Mouse (Mus musculus) hindbrain, embryonic 11.5 days (tissue): Measurements from ENCODE around the gene Zfp639. TPM values are rescaled to one million over a fixed set of nuclear protein-coding genes. Genes with fewer than 3 reads are reported as not detected.

Experiments
- ATAC-seq: fragments of 200-750 bp; cut with Nextera tagmentation; 2 replicates; pipeline ENCODE4 v1.8.0; 2017; ENCODE audit warnings: mild to moderate bottlenecking, moderate TSS enrichment, moderate library complexity; ENCODE audit not compliant: low FRiP score
- DNase-seq: peaks from one replicate; pipeline ENCODE4 v3.0.0-alpha.2; 2015; ENCODE audit warnings: low spot score
- H3K27ac ChIP-seq: fragments of 300-500 bp; sonication (generic); 2 replicates; pipeline ENCODE4 v1.5.1; 2014; ENCODE audit warnings: mild to moderate bottlenecking, low read depth, low read length
- H3K27me3 ChIP-seq: fragments of 300-500 bp; sonication (generic); 2 replicates; pipeline ENCODE4 v1.6.1; 2014; ENCODE audit warnings: mild to moderate bottlenecking, low read length, moderate library complexity, mixed read lengths; ENCODE audit not compliant: control insufficient read depth, insufficient read depth
- H3K36me3 ChIP-seq: fragments of 300-500 bp; sonication (generic); 2 replicates; pipeline ENCODE4 v1.6.1; 2014; ENCODE audit warnings: mild to moderate bottlenecking, low read length, moderate library complexity, mixed read lengths; ENCODE audit not compliant: control insufficient read depth, insufficient read depth
- H3K4me1 ChIP-seq: fragments of 300-500 bp; sonication (generic); replicated peaks from 2 replicates; pipeline ENCODE4 v1.6.1; 2014; ENCODE audit warnings: low read length, mixed read lengths; ENCODE audit not compliant: control insufficient read depth, insufficient read depth
- H3K4me2 ChIP-seq: fragments of 300-500 bp; sonication (generic); replicated peaks from 2 replicates; pipeline ENCODE4 v1.6.1; 2014; ENCODE audit warnings: mild to moderate bottlenecking, low read depth, low read length
- H3K4me3 ChIP-seq: fragments of 300-500 bp; sonication (generic); 2 replicates; pipeline ENCODE4 v1.5.1; 2014; ENCODE audit warnings: low read depth, low read length
- H3K9ac ChIP-seq: fragments of 300-500 bp; sonication (generic); 2 replicates; pipeline ENCODE4 v1.6.1; 2014; ENCODE audit warnings: low read depth, low read length
- H3K9me3 ChIP-seq: fragments of 300-500 bp; sonication (generic); 2 replicates; pipeline ENCODE4 v1.6.1; 2016; ENCODE audit warnings: low read length; ENCODE audit not compliant: control insufficient read depth
- WGBS: fragments of 180-500 bp; shearing (Covaris S2); extraction: QIAGEN DNeasy Blood & Tissue Kit; methylation state at CpG from one replicate; pipeline ENCODE4 v1.1.7; 2014; 5-methylcytosine and 5-hydroxymethylcytosine counted together
- polyA plus RNA-seq: library from polyadenylated mRNA; unstranded; fragments of >200 nt; fragmentation: Nextera tagmentation; extraction: Ambion mirVana; gene quantifications from 2 replicates; pipeline ENCODE4 v1.2.1, GENCODE M21; 2014

Gene Zfp639
- polyA plus RNA-seq, 1 experiment from 2014 or later: 48.0 TPM

- no peak for ATAC-seq
- 95% methylated on average over 1 of the region's 1 CpGs for WGBS
Observed at GRCm38 (mm10) chr3:32553061-32553460, 43.0 kb downstream of the Zfp639 start.

DNA sequence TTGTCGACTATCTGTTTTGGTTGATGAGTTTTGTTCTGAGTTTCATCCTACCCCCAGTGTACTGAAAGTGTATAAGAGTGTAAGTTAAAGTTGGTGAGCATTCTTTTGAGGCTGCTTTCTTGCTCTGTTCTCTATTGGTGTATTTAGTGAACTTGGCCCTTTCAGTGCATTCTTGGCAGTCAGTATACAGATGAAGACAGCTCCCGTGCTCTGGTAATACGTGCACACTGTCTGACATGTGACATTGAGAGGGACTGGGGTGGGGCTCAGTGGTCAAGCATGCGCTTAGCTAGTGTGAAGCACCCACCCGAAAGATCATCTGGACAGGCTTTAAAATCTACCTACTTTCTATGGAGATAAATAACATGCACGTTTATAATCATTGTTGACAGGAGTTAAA lies 53.3 kb downstream of the Zfp639 start:
- DNase-seq (no peak), ATAC-seq (no peak)
- no peaks in the 10 kb centered on the region for H3K9me3 ChIP-seq
- H3K27ac ChIP-seq: no peak overlapping the region
- H3K36me3 ChIP-seq: peaks cover 4% of the 10 kb centered on the region; the same call in 1 of the 2 replicates
- no peak overlapping the region for H3K4me2 ChIP-seq
- H3K27me3 ChIP-seq: no peaks in the 10 kb centered on the region
- 94% methylated on average over 6 of the region's 6 CpGs for WGBS
- H3K9ac ChIP-seq: no peak overlapping the region
- H3K4me1 ChIP-seq: no peaks in the 10 kb centered on the region
- no peak overlapping the region for H3K4me3 ChIP-seq

More at GRCm38 (mm10) chr3:32553061-32553460, 43.0 kb downstream of the Zfp639 start:
- peak; percentile 8 for DNase-seq
- Histone ChIP-seq H3K9ac (no peak overlapping the region), H3K4me2 (no peak overlapping the region), H3K4me3 (no peak overlapping the region), H3K36me3 (no peaks in the 10 kb centered on the region), H3K9me3 (no peaks in the 10 kb centered on the region), H3K27ac (no peak overlapping the region), H3K4me1 (no peaks in the 10 kb centered on the region), H3K27me3 (no peaks in the 10 kb centered on the region)

Other genes starting within 250 kb of the Zfp639 start
- 10.7 and 11.6 TPM in 2 replicates for gene Zmat3, start 144.2 kb upstream of the Zfp639 start, polyA plus RNA-seq
- 17.8 and 21.6 TPM in 2 replicates for gene Pik3ca, start 112.6 kb upstream of the Zfp639 start, polyA plus RNA-seq
- 0.12 TPM in 1 of 2 replicates, not detected in the other for gene Kcnmb3, start 18.0 kb upstream of the Zfp639 start, polyA plus RNA-seq
- gene Mfn1, start 19.2 kb downstream of the Zfp639 start, polyA plus RNA-seq: 31.0 and 39.5 TPM in 2 replicates
- gene Gnb4, start 106.3 kb downstream of the Zfp639 start, polyA plus RNA-seq: 49.9 and 56.2 TPM in 2 replicates
- gene Actl6a, start 196.0 kb downstream of the Zfp639 start, polyA plus RNA-seq: 235 and 239 TPM in 2 replicates
- gene Ndufb5, start 226.7 kb downstream of the Zfp639 start, polyA plus RNA-seq: 322 and 328 TPM in 2 replicates
- gene Mrpl47, start 227.3 kb downstream of the Zfp639 start, polyA plus RNA-seq: 45.7 and 45.8 TPM in 2 replicates